In genomic region chr1:189047918-189048317, GRCm38 (mm10) we compare ENCODE assay signal across 16 mouse cellular contexts.
"Had no signal": no experiment of that assay in that cellular context is flagged by ENCODE, and none has a peak within 500 bp of the region (broad histone marks: within the 10 kb centered on the region; RNA-seq: fewer than 3 reads in every experiment).

No protein-coding gene starts in this region.

- H3K36me3 ChIP-seq: limb, embryonic 13.5 days; midbrain, embryonic 10.5 days; neural tube, embryonic 15.5 days had no signal

- H3K4me1 ChIP-seq: limb, embryonic 13.5 days; midbrain, embryonic 10.5 days; neural tube, embryonic 15.5 days had no signal

- H3K9ac ChIP-seq: limb, embryonic 13.5 days; liver, embryonic 14.5 days; neural tube, embryonic 15.5 days had no signal

- H3K4me2 ChIP-seq: limb, embryonic 13.5 days; neural tube, embryonic 15.5 days had no signal

- H3K27ac ChIP-seq: kidney, postnatal 0 days; limb, embryonic 13.5 days; liver, embryonic 14.5 days; midbrain, embryonic 10.5 days; neural tube, embryonic 15.5 days; stomach, postnatal 0 days had no signal

- H3K9me3 ChIP-seq: limb, embryonic 13.5 days; midbrain, embryonic 10.5 days; neural tube, embryonic 15.5 days had no signal

- DNase-seq: kidney, adult 9 months; kidney, postnatal 36 days; lung, adult 18-20 months; lung, postnatal 10 days; lung, postnatal 4 days; midbrain, embryonic 14.5 days; right cerebral cortex, adult 18-20 months; thymus, adult 2 months; thymus, postnatal 25 days had no signal

- H3K4me3 ChIP-seq: limb, embryonic 13.5 days; midbrain, embryonic 10.5 days; myocyte; neural tube, embryonic 15.5 days had no signal

- H3K27me3 ChIP-seq: limb, embryonic 13.5 days; neural tube, embryonic 15.5 days had no signal
